Mouse (Mus musculus) kidney, adult 9 months (tissue): Measurements from ENCODE around the gene Fam189a2.

Experiments used
- DNase-seq: peaks from one replicate; pipeline ENCODE4 v3.0.0; 2022

The Fam189a2 gene

DNA sequence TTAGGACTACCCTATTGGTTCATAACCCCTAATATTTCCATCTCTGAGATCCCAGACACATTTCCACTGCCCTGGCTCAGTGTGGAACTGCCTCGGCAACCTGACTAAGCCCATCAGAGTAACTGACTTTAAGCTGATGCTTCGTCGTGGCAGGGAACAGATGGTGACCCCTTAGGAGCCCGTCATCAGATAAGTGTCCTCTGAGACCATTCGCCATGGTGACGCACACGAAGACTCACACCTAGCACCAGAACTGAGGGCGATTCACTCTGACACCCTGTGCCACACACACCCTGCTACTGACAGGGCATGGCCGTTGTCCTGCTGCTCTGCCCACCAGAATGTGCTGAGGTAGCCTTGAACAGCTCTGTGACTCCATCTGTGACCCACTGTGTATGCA lies 106.0 kb downstream of the Fam189a2 start:
- DNase-seq: no peak

DNA sequence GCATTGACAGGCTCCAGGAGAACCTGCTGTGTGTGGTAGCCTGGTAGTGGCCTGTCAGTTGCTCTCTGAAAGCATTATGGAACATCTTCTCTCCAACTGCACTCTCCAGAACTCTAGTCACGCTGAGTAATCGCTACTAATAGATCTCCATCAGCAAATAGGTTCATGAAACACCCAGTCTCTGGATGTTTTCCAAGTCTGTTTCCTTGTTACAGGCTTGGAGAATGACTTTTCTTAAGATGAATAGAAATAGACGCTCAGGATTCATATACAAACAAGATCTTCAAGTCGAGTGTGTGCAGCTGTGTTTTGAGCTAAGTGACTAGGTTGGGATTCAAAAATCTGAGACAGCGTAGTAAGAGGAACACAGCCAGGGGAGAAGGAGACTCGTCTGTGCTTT lies 106.8 kb downstream of the Fam189a2 start:
- no peak for DNase-seq
